8 mouse cellular contexts compared by ENCODE assay signal in the genomic region with DNA sequence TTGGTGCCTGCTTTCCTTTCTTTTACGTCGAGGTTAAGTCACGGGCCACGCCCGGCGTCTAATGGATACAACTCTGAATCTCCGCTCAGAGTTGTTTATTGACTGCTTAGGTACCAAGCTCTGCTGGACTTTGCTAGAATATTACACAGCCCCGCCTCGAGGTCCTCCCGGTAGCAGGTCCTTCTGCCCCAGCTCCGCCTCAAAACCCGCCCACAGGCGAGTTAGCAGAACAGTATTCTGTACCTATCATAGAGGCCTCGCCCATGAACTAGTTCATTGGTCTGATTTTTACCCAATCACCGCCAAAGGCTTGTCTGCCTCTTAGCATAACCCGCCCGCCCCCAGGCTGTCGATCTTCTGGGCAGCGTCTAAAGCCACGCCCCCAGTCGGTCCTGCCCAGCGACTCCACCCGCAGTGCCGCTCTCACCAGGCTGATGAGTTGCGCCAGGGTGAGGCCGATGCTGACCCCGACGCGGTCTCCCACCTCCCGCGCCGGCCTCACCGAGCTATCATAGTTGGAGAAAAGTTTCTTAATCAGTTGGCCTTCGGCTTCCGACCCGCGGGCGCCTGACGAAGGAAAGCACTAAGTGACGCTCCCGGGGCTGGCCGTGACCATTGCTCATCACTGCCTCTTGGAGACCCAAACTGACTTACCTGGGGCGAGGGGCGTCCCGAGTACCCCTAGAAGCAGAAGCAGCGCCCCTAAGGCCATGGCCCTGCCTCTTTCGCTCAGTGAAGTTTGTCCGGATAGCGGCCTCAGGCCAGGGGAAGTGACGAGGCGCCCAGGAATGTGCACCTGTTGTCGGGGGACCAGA. TPM values are rescaled to one million over a fixed set of nuclear protein-coding genes. Genes with fewer than 3 reads are reported as not detected.
DNase-seq lines count a peak whose midpoint lies in the region; ATAC-seq lines count a peak whose summit lies in the region.

Chrnb1 (minus strand) TSS at position 776 of the 815 bp plus-strand sequence.

- peak within 1 kb of the TSS; percentile 62 for H3K4me3 ChIP-seq in lung, embryonic 16.5 days (ENCODE audit: low read length)

- H3K9me3 ChIP-seq in lung, embryonic 16.5 days (ENCODE audit: control insufficient read depth, low read length) = no peaks in the 10 kb centered on the region

- peak within 1 kb of the TSS; percentile 97 for H3K4me2 ChIP-seq in lung, embryonic 16.5 days (ENCODE audit: low read depth, low read length)

- H3K27me3 ChIP-seq in lung, embryonic 16.5 days (ENCODE audit: control insufficient read depth, insufficient read depth, low read depth, low read length) = peaks cover 2% of the 10 kb centered on the region; the same call in 1 of the 2 replicates

- peak within 1 kb of the TSS; percentile 67 for H3K9ac ChIP-seq in lung, embryonic 16.5 days (ENCODE audit: low read length)

- H3K36me3 ChIP-seq in lung, embryonic 16.5 days (ENCODE audit: control insufficient read depth, insufficient read depth, low read length) = no peaks in the 10 kb centered on the region

- 2% methylated on average over 52 of the region's 52 CpGs for WGBS in lung, embryonic 16.5 days

- peak; percentile 94 for DNase-seq in MN1 (ENCODE audit: low spot score)
- peak; percentile 84 for DNase-seq in cerebellum, adult 8-10 months
- DNase-seq in forelimb bud, embryonic 11.5 days (ENCODE audit: low read depth, low spot score) = peak; percentile 90
- DNase-seq in layer of hippocampus, adult 9-10 months (ENCODE audit: low spot score) = peak; percentile 81
- DNase-seq in ovary, postnatal 36 days (ENCODE audit: low spot score) = peak; percentile 90
- DNase-seq in thymus, postnatal 25 days = peak; percentile 91

- H3K4me1 ChIP-seq in lung, embryonic 16.5 days (replicated peaks; ENCODE audit: control insufficient read depth, insufficient read depth, low read length) = peaks cover 14% of the 10 kb centered on the region

- peak within 1 kb of the TSS; percentile 51; the same call in 1 of the 2 replicates for H3K27ac ChIP-seq in lung, embryonic 16.5 days (ENCODE audit: low read length)

- ATAC-seq in hematopoietic stem cell, adult 5-6 weeks (replicated peaks in 1 of 2; ENCODE audit: insufficient read depth in 1 of 2, low FRiP score in 2 of 2, low TSS enrichment in 1 of 2, low read depth in 1 of 2, poor library complexity in 2 of 2, severe bottlenecking in 2 of 2) = peak; percentile 94 to 97
- ATAC-seq in lung, embryonic 16.5 days (ENCODE audit: low read depth) = peak; percentile 97

RNA-seq across cellular contexts. Expression of gene Chrnb1, which starts in this region (rescaled TPM):
- total RNA-seq in hematopoietic stem cell, adult 5-6 weeks (2017) = 11.4 and 21.2 TPM in 2 replicates
- polyA plus RNA-seq in lung, embryonic 16.5 days (2015; fragmentation: Nextera tagmentation; extraction: Ambion mirVana) = 18.6 and 20.7 TPM in 2 replicates

Comparison
In these comparisons a context has a peak if more than half of its experiments do, and no peak if none do; other contexts are left out.
1. Peak in every context shown above with its lines: DNase-seq, ATAC-seq, H3K4me3 ChIP-seq and H3K27ac ChIP-seq.